Mouse (Mus musculus) cerebellum, postnatal 14 days (tissue): ENCODE results near the gene Olfr738.

Experiments used
- DNase-seq, 2 experiments: peaks; one replicate each; pipeline ENCODE4 v3.0.0; 2021; ENCODE audit warnings: mixed read lengths in 2 of 2

The Olfr738 gene

GRCm38 (mm10) chr14:50407268-50407667, at the start of gene Olfr738:
TSS of gene Olfr738 (plus strand) at chr14:50407568.
- no peak for DNase-seq

- no peak for DNase-seq
These were observed 49.8 kb upstream of the Olfr738 start, which contains the start of gene Tlr11 for GRCm38 (mm10) chr14:50357593-50357992. TSS of gene Tlr11 (plus strand) at chr14:50357914.

- DNase-seq, result no peak
These were observed 46.9 kb upstream of the Olfr738 start for GRCm38 (mm10) chr14:50360480-50360879.

GRCm38 (mm10) chr14:50363561-50363960, 43.8 kb upstream of the Olfr738 start:
- DNase-seq, result no peak

GRCm38 (mm10) chr14:50380863-50381262, 26.5 kb upstream of the Olfr738 start, which contains the start of gene Olfr736:
TSS of gene Olfr736 (plus strand) at chr14:50381163.
- no peak for DNase-seq

- DNase-seq, result no peak
These were observed 11.0 kb downstream of the Olfr738 start, which contains the start of gene Olfr739 for GRCm38 (mm10) chr14:50418326-50418725. TSS of gene Olfr739 (plus strand) at chr14:50418626.

GRCm38 (mm10) chr14:50445245-50445644, 37.9 kb downstream of the Olfr738 start, which contains the start of gene Olfr740:
TSS of gene Olfr740 (plus strand) at chr14:50445545.
- DNase-seq, result no peak
